Mouse (Mus musculus) heart, embryonic 11.5 days (tissue): ENCODE measurements around the gene Gm3045. TPM values are rescaled to one million over a fixed set of nuclear protein-coding genes. Genes with fewer than 3 reads are reported as not detected.
A peak's percentile ranks its signal among the peaks of the same experiment; 100 is the strongest.

Experiments
- ATAC-seq: fragments of 200-750 bp; cut with Nextera tagmentation; replicated peaks from 2 replicates; pipeline ENCODE4 v1.8.0; 2017; ENCODE audit warnings: moderate library complexity; ENCODE audit not compliant: insufficient number of reproducible peaks, low FRiP score, low TSS enrichment
- H3K27ac ChIP-seq: fragments of 300-500 bp; sonication (generic); 2 replicates; pipeline ENCODE4 v1.5.1; 2014; ENCODE audit warnings: mild to moderate bottlenecking, low read depth, low read length
- H3K27me3 ChIP-seq: fragments of 300-500 bp; sonication (generic); 2 replicates; pipeline ENCODE4 v1.6.1; 2014; ENCODE audit warnings: mild to moderate bottlenecking, low read length, mixed read lengths; ENCODE audit not compliant: control insufficient read depth, insufficient read depth
- H3K36me3 ChIP-seq: fragments of 300-500 bp; sonication (generic); 2 replicates; pipeline ENCODE4 v1.6.1; 2014; ENCODE audit warnings: mild to moderate bottlenecking, low read length, moderate library complexity, mixed read lengths; ENCODE audit not compliant: control insufficient read depth, insufficient read depth
- H3K4me1 ChIP-seq: fragments of 300-500 bp; sonication (generic); 2 replicates; pipeline ENCODE4 v1.6.1; 2014; ENCODE audit warnings: low read length; ENCODE audit not compliant: control insufficient read depth, insufficient read depth
- H3K4me2 ChIP-seq: fragments of 300-500 bp; sonication (generic); 2 replicates; pipeline ENCODE4 v1.6.1; 2014; ENCODE audit warnings: mild to moderate bottlenecking, moderate library complexity
- H3K4me3 ChIP-seq: fragments of 300-500 bp; sonication (generic); 2 replicates; pipeline ENCODE4 v1.5.1; 2014; ENCODE audit warnings: low read depth, low read length
- H3K9ac ChIP-seq: fragments of 300-500 bp; sonication (generic); 2 replicates; pipeline ENCODE4 v1.6.1; 2014; ENCODE audit warnings: mild to moderate bottlenecking, low read depth, low read length, moderate library complexity
- H3K9me3 ChIP-seq: fragments of 300-500 bp; sonication (generic); replicated peaks from 2 replicates; pipeline ENCODE4 v1.6.1; 2016; ENCODE audit warnings: low read length; ENCODE audit not compliant: control insufficient read depth
- WGBS: fragments of 180-500 bp; shearing (Covaris S2); extraction: QIAGEN DNeasy Blood & Tissue Kit; methylation state at CpG from one replicate; pipeline ENCODE4 v1.1.7; 2014; ENCODE audit not compliant: insufficient replicate concordance; 5-methylcytosine and 5-hydroxymethylcytosine counted together
- polyA plus RNA-seq: library from polyadenylated mRNA; unstranded; fragments of >200 nt; fragmentation: Nextera tagmentation; extraction: Ambion mirVana; gene quantifications from 2 replicates; pipeline ENCODE4 v1.2.1, GENCODE M21; 2014

The Gm3045 gene
- polyA plus RNA-seq, 1 experiment from 2014 or later: not detected

GRCm38 (mm10) chr13:56403381-56404086 is 22.9 kb upstream of the Gm3045 start:
- H3K27ac ChIP-seq: no peak overlapping the region
- no peaks in the 10 kb centered on the region for H3K4me1 ChIP-seq
- H3K27me3 ChIP-seq: 0 out of 2 replicates have a peak, but pooled peaks cover 2% of the 10 kb centered on the region
- no peaks in the 10 kb centered on the region for H3K36me3 ChIP-seq
- no peak overlapping the region for H3K9ac ChIP-seq
- ATAC-seq: no peak
- no peaks in the 10 kb centered on the region for H3K9me3 ChIP-seq
- no peak overlapping the region for H3K4me2 ChIP-seq
- H3K4me3 ChIP-seq: no peak overlapping the region
- 74% methylated on average over 8 of the region's 8 CpGs for WGBS

GRCm38 (mm10) chr13:56404511-56405140 is 21.8 kb upstream of the Gm3045 start:
- Histone ChIP-seq H3K27me3 (0 out of 2 replicates have a peak, but pooled peaks cover 2% of the 10 kb centered on the region), H3K4me2 (no peak overlapping the region), H3K36me3 (no peaks in the 10 kb centered on the region), H3K4me1 (no peaks in the 10 kb centered on the region), H3K4me3 (no peak overlapping the region), H3K9me3 (no peaks in the 10 kb centered on the region), H3K9ac (no peak overlapping the region), H3K27ac (no peak overlapping the region)
- WGBS: 54% methylated on average over 6 of the region's 6 CpGs
- no peak for ATAC-seq

GRCm38 (mm10) chr13:56412286-56412873 is 14.0 kb upstream of the Gm3045 start:
- Histone ChIP-seq H3K27ac (no peak overlapping the region), H3K4me3 (no peak overlapping the region), H3K9ac (no peak overlapping the region), H3K27me3 (0 out of 2 replicates have a peak, but pooled peaks cover 2% of the 10 kb centered on the region), H3K4me2 (no peak overlapping the region), H3K9me3 (0 out of 2 replicates have a peak, but pooled peaks cover 2% of the 10 kb centered on the region), H3K36me3 (no peaks in the 10 kb centered on the region), H3K4me1 (no peaks in the 10 kb centered on the region)
- 74% methylated on average over 9 of the region's 9 CpGs for WGBS
- no peak for ATAC-seq

- no peaks in the 10 kb centered on the region for H3K36me3 ChIP-seq
- H3K9me3 ChIP-seq: no peaks in the 10 kb centered on the region
- H3K27me3 ChIP-seq: peaks cover 8% of the 10 kb centered on the region; the same call in 1 of the 2 replicates
- no peak overlapping the region for H3K27ac ChIP-seq
- no peak overlapping the region for H3K4me3 ChIP-seq
- H3K4me2 ChIP-seq: no peak overlapping the region
- no peak for ATAC-seq
- 17% methylated on average over 13 of the region's 13 CpGs for WGBS
- peaks cover 8% of the 10 kb centered on the region; the same call in 1 of the 2 replicates for H3K4me1 ChIP-seq
- H3K9ac ChIP-seq: no peak overlapping the region
These were observed 7.5 kb upstream of the Gm3045 start for GRCm38 (mm10) chr13:56418685-56419483.

GRCm38 (mm10) chr13:56419538-56419937 is 6.9 kb upstream of the Gm3045 start:
- Histone ChIP-seq H3K36me3 (no peaks in the 10 kb centered on the region), H3K4me1 (peaks cover 8% of the 10 kb centered on the region; the same call in 1 of the 2 replicates), H3K27ac (no peak overlapping the region), H3K9ac (no peak overlapping the region), H3K4me2 (no peak overlapping the region), H3K9me3 (no peaks in the 10 kb centered on the region), H3K4me3 (no peak overlapping the region), H3K27me3 (peaks cover 8% of the 10 kb centered on the region; the same call in 1 of the 2 replicates)
- WGBS: 59% methylated on average over 6 of the region's 6 CpGs
- ATAC-seq: no peak

- H3K9me3 ChIP-seq: no peaks in the 10 kb centered on the region
- no peak for ATAC-seq
- WGBS: 19% methylated on average over 16 of the region's 16 CpGs
- H3K9ac ChIP-seq: no peak overlapping the region
- H3K4me2 ChIP-seq: peak overlapping the region; percentile 29
- no peaks in the 10 kb centered on the region for H3K36me3 ChIP-seq
- peaks cover 16% of the 10 kb centered on the region for H3K27me3 ChIP-seq
- no peak overlapping the region for H3K27ac ChIP-seq
- no peak overlapping the region for H3K4me3 ChIP-seq
- peaks cover 8% of the 10 kb centered on the region; the same call in 1 of the 2 replicates for H3K4me1 ChIP-seq
These were observed 4.2 kb upstream of the Gm3045 start for GRCm38 (mm10) chr13:56422072-56422723.

- WGBS: 82% methylated on average over 7 of the region's 7 CpGs
- no peak for ATAC-seq
These were observed 463 bp upstream of the Gm3045 start for GRCm38 (mm10) chr13:56425931-56426330.

More at GRCm38 (mm10) chr13:56425931-56426330, 463 bp upstream of the Gm3045 start:
- Histone ChIP-seq H3K27ac (no peak overlapping the region), H3K4me2 (no peak overlapping the region), H3K9me3 (no peaks in the 10 kb centered on the region), H3K27me3 (peaks cover 23% of the 10 kb centered on the region), H3K4me1 (no peaks in the 10 kb centered on the region), H3K36me3 (no peaks in the 10 kb centered on the region), H3K4me3 (no peak overlapping the region), H3K9ac (no peak overlapping the region)
